Mouse (Mus musculus): ENCODE data around the gene 3110082I17Rik. TPM values are rescaled to one million over a fixed set of nuclear protein-coding genes. Genes with fewer than 3 reads are reported as not detected.
"Not testable (repeated sequence)": the region's sequence is repeated elsewhere in the genome, so short reads cannot be mapped to it uniquely, and the experiment has no call there.

The 3110082I17Rik gene
- total RNA-seq, 4 experiments from 2014 or later, result 6.6 to 10.2 (median 9.1) TPM

DNA sequence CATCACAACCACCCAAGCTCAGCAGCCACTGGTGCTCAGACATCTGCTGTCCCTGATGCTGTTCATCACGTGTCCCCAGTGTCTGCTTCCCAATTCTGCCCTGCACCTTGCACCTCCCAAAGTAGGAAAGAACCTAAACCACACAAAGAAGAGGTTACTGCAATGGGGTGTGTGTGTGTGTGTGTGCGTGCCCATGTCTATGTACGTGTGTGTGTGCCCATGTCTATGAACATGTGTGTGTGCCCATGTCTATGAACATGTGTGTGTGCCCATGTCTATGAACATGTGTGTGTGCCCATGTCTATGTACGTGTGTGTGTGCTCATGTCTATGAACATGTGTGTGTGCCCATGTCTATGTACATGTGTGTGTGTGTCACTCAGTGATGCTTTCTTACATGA lies 64.8 kb downstream of the 3110082I17Rik start:
- no peak for DNase-seq (ENCODE audit: low spot score in 2 of 2)

DNA sequence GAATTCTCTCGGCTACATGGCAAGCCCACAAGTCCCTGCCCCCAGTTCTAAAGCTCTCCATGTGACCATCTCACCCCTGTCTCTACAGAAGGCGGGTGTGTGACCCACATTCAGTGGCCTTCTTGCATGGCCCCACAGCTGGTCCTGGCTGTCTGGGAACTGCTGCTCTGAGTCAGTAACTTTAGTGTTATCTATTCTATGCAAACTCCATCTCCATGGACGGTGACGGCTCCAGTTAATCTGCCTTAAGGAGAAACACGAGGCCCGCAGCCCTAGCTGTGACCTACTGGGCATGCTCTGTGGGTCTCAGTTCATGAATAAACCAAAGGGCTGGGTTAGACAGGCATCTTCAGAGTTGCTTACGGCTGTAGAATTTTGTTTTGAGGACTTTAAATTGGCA lies 65.9 kb downstream of the 3110082I17Rik start:
- no peak for DNase-seq (ENCODE audit: low spot score in 2 of 2)

DNA sequence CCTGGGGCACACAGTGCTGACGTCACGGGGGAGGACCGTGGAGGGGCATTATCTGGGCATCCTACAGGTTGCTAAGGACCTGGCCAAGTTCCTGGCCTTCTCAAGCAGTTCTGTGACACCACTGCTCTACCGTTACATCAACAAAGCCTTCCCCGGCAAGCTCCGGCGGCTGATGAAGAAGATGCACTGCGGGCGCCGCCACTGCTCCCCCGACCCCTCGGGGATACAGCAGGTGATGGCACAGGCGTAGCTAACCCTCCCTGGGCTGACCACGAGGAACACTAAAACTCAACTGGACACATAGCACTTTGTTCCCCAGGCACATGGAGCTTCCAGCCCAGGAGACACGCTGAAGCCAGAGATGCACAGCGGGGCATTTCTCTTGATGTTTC lies 67.1 kb downstream of the 3110082I17Rik start:
- no peak for DNase-seq (ENCODE audit: low spot score in 2 of 2)

DNA sequence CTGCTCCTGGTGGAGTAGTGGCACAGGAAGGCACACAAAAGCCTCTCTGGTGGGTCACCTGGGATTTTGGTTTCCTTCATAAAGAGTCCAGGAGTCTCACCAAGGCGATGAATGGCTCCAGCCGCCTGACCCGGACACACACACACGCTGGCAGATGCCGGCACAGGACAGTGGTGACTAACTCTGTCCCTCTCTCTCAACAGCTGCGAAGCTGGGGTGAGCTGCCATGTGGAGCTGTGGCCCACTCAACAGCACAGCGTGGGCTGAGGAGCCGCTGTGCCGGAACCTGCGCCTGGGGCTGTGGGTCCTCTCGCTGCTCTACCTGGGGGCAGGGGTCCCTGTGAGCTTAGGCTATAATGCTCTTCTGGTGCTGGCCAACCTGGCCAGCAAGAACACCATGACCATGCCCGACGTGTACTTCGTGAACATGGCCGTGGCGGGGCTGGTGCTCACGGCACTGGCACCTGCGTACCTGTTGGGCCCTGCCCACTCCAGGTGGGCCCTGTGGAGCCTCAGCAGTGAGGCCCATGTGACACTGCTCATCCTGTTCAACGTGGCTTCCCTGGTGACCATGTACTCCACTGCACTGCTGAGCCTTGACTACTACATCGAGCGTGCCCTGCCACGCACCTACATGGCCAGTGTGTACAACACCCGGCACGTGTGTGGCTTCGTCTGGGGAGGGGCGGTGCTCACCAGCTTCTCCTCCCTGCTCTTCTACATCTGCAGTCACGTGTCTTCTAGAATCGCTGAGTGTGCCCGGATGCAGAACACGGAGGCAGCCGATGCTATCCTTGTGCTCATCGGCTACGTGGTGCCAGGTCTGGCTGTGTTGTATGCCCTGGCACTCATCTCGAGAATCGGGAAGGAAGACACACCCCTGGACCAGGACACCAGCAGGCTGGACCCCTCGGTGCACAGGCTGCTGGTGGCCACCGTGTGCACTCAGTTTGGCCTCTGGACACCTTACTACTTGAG lies 67.8 kb downstream of the 3110082I17Rik start:
- DNase-seq (ENCODE audit: low spot score in 2 of 2), result no peak

DNA sequence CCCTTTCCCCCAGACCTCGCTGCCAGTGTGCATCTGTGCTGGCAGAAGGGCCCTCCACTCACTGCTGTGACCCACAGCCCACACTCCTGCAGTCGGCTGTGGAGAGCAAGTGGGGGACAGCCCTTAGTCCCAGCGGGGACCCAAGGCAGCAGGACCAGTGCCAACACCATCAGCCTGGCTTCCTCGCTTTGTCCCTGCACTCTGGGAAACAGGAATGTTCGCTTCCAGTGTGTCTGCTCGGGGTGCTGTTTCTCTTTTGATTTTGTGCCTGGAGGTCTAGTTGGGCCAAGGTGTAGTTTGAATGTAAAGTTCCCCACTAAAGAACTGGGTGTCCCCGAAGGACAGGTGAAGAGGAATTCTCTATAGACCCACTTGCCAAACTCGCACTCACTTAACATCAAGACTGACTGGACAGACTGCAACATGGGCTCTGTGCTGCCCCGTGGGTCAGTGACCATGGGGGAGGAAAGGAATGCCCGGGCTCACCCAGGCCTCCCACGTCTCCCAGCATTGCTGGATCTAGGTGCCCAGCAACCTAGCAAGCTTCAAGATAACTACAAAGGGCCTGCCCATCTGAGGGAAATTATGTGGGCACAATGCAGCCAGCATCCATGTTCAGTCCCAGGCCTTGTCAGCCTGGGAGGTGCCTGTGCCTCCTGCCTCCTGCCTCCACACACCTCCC lies 68.9 kb downstream of the 3110082I17Rik start:
- no peak for DNase-seq (ENCODE audit: low spot score in 2 of 2)

DNA sequence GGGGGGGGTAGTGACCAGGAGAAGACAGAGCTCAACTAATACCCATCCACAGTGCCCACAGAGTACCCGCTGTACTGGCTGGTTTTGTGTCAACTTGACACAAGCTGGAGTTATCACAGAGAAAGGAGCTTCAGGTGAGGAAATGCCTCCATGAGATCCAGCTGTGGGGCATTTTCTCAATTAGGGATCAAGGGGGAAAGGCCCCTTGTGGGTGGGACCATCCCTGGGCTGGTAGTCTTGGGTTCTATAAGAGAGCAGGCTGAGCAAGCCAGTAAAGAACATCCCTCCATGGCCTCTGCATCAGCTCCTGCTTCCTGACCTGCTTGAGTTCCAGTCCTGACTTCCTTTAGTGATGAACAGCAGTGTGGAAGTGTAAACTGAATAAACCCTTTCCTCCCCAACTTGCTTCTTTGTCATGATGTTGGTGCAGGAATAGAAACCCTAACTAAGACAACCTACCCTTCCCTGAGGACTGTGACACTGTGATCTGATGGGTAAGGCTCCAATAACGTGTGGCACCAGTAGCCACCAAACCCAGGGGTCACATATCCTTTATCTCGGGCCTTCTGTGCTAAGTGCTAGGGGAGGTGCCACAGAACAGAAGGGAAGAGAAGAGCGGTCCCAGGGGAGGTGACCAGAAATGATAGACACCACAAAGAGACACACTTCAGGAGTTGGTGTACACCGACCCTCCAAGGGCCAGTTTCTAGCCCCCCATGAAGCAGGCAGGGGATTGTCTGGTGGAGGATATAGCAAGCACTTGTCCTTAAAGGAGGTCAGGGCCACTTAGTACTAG lies 69.8 kb downstream of the 3110082I17Rik start:
- DNase-seq (ENCODE audit: low spot score in 2 of 2), result not testable (repeated sequence)

DNA sequence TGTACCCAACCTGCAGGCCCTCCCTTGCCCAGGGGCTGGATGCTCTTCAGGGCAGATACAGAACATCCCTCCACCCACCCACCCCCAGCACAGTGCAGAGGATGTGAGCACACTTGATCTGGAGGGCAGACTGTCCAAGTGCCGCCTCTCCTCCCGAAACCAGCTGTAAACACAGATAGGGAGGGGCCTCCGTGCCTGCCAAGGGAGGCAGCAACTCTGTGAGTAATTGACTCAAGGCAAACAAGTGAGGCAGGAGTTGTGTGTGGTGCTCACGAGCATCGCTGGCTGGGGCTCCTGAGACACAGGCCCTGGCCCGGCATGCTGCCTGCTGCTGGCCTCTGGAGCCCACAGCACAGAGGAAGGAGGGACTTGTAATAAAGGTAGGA lies 70.7 kb downstream of the 3110082I17Rik start:
- peak; percentile 66 to 80 for DNase-seq (ENCODE audit: low spot score in 2 of 2)

DNA sequence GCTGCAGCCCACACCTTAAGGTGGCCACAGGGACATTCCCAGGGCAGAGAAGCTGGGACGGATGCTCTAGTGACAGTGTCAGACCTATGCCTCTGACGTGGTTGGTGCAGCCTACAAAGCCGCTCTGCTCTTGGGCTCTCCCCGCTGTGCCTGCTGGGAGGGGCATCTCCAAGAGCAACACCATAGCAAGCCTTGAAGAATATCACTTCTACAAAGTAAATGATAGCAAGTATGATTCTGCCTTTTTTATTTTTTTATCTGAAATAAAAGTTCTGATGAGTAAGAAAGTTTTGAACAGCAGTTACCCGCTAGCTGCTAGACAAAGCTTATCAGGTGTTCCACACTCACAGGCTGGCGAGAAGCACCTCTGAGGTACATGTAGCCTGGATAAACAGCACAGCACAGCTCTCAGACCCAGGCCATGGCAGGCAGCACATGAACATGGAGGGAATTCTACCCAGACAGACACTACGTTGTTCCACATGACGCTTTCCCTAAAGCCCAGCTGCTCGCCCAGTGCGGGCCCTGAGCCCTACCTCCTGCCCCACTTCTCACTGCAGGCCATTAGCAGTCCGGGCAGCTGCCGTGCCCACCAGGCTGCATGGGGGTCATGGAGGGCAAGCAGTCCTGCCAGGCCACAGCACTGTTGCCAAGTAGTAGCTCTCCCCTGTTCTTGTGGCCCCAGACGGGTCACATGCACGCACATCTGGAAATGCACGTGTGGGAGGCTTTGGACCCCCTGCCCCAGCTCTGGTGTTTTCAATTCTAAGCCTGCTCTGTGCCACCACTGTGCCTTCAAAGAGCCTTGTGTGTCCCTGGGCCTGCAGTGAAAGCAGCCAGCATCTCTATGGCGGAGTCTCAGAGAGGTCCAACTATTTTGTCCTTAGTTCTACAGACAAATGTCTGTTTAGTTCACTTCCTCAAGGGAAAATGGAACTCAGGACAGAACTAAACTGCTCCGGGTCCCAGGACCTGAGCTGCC lies 71.3 kb downstream of the 3110082I17Rik start:
- peak; percentile 29 to 54 for DNase-seq (ENCODE audit: low spot score in 2 of 2)

DNA sequence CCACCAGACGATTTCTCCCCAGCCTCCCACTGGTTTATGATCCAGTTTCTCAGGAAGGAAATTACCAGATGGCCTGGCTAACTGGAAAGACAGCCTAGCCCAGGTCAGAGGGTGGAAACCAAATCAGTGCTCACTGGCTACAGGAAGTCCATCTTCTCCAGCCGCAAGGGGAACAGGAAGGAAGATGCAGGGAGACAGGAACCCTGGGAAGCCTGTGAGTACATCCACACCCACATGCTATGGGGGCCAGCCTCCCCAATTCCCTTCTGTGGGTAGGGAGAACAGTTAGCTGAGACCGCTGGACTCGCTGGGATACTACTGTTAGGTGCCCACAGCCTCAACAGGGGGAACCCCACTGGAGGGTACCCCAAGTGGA lies 72.1 kb downstream of the 3110082I17Rik start:
- no peak for DNase-seq (ENCODE audit: low spot score in 2 of 2)

DNA sequence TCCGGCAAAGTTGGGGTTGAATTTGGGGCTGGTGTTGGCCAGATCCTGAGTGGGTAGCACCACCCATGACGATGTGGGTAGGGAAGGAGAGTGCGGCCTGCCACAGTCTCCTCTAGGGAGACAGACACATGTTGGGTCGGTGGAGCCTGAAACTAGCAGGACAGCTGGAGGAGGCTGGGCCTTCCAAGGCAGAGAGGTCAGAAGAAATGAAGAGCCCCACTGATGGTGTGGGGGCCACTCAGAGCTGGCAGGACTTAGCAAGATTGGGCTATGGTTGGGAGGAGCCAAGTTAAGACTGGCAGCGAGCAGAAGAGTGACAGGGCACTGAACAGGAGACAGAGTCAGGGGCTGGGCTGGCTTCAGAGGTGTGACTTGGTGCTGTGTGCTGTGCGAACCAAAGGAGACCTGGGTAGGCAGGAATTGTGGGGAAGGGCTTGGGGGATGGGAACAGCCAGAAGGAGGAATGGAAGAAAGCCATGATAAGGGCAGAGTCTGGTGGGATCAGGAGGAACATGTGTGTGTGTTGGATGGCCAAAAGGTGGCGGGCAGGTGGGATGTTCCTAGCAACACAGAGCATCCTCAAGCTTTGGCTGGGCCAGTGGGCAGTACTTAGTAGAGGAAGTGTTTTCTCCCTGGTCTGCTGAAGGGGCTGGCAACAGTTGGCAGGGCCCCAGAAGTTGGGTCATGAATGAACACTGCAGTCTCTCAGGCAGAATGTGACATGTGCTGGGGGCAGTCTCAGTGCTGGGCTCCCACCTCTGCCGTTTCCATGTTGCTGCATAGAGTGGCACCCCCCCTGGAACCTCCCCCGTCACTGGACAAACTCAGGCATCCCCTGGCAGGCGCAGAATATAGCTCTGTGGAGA lies 72.8 kb downstream of the 3110082I17Rik start:
- DNase-seq (ENCODE audit: low spot score in 2 of 2), result no peak

DNA sequence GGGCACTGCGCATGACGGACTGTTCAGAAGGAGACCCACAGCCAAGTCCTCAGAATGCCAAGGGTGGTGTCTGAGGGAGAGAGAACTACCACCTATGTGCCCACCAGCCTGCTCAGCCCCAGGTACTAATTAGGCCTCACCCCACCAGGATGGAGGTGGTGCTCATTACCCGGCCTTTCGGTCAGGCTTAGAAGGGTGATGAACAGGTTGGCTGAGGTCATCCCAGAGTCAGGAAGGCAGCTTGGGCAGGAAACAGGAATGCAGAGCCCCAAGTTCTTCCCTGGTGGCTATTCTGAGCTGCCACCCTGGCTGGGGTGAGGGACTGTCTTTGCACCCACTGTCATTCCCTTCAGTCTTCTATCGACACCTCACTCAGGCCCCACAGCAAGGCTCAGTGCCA lies 74.3 kb downstream of the 3110082I17Rik start:
- no peak for DNase-seq (ENCODE audit: low spot score in 2 of 2)

DNA sequence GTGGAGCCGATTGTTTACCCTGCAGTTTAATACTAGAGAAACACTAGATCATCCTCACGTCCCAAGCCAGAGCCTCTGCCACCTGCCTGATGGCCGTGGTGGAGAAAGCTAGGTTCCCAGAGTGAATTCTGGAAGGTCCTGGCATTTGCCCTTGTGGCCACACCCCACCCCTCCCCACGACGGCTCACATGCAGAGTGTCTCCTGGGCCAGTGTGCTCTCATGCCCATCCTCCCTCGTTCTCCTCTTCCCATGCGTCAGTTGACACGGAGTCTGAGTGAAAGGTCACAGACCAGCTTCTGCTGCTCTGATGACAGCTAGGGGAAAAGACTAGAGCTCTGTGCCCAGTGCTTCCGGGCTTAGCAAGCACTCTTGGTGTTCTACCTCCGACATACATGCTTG lies 75.8 kb downstream of the 3110082I17Rik start:
- DNase-seq (ENCODE audit: low spot score in 2 of 2), result peak; percentile 66 to 79

DNA sequence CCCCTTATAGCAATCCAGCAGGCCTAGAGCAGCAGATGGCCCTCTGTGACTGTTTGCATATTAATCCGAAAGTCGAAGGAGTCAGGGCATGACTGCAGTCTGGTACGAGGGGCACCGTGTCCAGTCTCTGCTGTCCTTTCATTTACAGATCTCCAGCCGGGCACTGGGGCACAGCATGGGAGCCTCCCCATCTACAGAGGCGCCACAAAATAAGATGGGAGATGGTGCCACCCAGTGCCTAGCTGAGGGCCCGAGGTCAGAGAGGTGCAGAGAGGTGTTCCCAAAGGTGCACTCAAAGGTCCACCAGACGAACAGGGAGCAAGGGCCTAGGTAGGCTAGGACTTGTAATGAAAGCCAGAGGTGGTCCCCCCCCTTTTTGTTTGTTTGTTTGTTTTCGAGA lies 77.1 kb downstream of the 3110082I17Rik start:
- no peak for DNase-seq (ENCODE audit: low spot score in 2 of 2)

DNA sequence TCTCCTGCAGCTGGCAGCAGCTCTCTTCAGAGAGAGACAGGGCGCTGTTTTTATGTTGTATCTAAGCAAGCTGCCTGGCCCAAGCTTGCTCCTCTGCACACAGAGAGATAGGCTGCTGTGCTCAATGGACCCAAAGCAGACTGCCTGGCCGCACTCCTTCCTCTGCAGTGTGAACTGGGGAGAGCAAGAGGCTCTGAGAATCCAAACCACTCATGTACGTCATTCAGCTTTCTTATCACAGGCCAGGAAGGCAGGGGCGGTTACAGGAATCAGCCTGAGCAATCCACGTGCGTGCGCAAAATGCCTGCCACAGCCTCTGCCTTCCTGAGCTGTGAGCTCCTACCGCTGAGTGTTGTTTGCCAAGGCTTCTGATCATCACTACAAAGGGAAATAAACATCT lies 77.6 kb downstream of the 3110082I17Rik start:
- DNase-seq (ENCODE audit: low spot score in 2 of 2), result no peak

DNA sequence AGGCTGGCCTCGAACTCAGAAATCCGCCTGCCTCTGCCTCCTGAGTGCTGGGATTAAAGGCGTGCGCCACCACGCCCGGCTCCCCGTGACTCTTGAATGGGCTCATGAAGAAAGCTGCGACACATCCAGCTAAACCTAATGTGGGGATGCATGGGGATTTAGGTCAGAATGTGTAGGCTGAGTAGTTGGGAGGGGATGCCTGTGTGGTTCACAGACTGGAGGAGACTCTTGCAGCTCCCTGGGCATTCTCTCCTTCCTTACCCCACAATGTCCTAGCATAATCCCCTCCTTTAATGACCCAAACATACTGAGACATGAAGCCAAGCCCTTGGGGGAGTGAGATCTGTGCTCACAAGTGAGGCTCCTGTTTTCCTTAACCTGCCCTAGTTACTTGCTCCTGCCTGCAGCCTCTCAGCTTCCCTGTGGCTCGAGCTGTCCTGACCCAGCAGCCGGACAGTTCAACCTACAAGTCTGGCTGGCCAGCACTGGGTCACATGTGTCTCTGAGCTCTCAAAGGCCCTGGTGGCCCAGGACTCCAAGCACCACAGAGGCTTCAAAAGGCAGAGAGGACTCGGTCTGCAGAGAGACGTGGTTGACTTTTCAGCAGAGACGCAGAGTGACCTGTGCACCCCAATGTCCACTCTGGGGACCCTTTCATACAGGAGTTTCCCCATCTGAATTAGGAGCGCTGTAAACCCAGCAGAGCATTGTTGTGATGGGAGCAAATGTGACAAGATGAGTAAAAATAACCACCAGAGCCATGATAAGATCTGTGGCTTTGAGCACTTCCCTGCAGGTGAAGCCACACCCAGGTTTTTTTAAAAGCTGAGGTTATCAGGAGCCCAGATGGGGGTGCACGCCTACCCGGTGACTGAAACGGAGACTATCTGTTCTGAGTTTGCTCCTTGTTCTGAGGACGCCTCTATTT lies 78.5 kb downstream of the 3110082I17Rik start:
- peak in 1 of 2 experiments; percentile 48 for DNase-seq (ENCODE audit: low spot score in 2 of 2)

DNA sequence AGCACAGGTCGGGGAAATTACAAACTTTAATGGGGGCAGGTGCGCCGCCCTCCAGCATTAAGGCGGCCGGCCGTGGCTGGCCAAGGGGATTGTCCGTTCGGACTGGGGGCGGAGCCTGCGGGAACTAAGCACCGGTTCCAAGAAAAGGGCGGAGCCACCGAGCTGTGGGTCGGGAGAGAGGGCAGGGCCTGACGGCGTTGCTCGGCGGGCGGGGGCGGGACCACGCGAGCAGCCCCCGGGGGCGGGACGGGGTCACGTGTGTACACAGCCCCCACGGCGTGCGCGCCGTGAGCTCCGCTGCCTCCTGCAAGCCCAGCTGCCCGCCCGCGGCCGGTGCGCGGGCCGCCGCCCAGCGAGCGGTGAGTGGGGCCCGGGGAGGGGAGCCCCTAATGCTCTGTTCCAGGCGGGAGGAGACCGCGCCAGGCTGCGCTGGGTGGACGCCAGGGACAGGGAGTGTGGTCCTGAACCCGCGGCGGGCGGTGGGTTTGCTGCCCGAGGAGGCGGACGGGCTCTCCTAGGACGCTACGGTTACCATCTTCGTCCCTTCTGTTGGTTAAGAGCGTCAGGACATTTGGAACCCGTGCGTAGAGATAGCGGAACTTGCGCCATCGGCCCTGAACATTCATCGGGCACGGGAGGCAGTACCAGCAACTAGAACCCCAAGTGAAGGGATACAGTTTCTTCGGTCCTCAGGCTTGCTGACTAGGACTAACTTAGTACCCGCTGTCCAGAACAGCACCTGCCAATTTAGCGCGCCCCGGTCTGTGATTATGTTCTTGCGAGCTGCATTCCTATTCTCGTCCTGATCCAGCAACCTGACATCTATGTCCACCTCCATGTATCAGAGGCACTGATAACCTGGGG lies 79.7 kb downstream of the 3110082I17Rik start:
- DNase-seq (ENCODE audit: low spot score in 2 of 2), result peak; percentile 95

DNA sequence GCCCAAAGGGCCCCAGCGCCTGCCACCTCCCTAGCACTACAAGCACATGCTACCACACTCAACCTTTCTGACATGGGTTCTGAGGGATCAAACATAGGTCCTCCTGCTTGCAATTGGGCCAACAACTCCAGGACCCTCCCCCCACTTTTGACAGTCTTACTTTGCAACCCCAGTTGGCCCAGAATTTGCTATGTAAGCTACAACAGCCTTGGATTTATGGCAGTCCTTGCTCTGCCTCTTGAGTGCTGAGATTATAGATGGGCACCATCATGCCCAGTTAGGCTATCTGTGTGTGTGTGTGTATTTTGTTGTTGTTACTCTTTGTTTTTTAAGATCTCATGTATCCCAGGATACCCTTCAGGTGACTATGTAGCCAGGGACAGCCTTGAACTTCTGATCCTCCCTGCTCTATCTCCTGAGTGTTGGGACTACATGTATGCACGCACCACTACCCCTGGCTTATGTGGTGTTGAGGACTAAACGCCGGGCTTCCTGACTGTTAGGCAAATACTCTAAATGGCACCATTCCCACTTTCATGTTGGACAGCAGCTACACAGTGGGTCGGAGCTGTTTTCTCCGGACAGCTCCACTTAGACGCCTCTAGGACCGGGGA lies 80.4 kb downstream of the 3110082I17Rik start:
- DNase-seq (ENCODE audit: low spot score in 2 of 2), result no peak

Measured in gastrocnemius, adult 8-10 months (tissue).